Mouse (Mus musculus) adrenal gland, adult 8-10 months (tissue): Measurements from ENCODE around the gene Mettl26. TPM values are rescaled to one million over a fixed set of nuclear protein-coding genes. Genes with fewer than 3 reads are reported as not detected.

Experiments
- DNase-seq: peaks from one replicate; pipeline ENCODE4 v3.0.0; 2022
- total RNA-seq, 4 experiments: library from RNA; stranded (reverse); gene quantifications; 2 replicates each; pipeline ENCODE4 v1.2.4; 2022

Gene Mettl26
- total RNA-seq, 4 experiments from 2014 or later = 113 to 215 (median 150) TPM

DNA sequence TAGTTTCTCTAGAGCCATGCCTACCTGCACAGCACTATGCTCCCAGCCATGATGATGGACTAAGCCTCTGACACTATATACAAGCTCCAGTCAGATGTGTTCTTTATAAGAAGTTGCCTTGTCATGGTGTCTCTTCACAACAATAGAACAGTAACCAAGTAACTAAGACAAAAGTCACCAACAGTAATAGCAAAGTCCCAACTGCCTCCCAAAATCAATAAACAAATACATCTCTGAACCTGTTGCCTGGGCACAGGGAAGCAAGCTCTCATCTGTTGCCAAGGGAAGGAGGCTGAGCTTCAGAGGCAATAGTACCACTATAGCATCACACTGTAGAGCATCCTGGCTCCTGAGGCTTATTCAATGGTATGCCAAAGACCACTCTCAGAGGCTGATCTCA, 11.9 kb downstream of the Mettl26 start:
- DNase-seq = no peak

GRCm38 (mm10) chr17:25887467-25887866, 12.6 kb downstream of the Mettl26 start:
- DNase-seq = no peak

DNA sequence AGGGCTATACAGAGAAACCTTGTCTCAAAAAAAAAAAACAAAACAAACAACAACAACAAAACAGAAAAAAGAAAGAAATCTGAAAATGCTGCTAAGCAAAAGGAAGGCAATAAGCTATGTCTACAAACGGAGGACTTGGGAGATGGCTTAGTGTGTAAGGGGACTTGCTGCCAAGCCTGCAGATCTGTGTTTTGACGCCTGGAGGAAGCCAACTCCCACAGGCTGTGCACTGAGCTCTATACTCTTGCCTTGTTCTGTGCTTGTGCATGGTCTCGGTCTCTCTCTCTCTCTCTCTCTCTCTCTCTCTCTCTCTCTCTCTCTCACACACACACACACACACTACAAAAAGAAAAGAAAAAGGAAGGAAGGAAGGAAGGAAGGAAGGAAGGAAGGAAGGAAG, 14.0 kb downstream of the Mettl26 start:
- no peak for DNase-seq

GRCm38 (mm10) chr17:25893975-25894617, 19.2 kb downstream of the Mettl26 start:
- no peak for DNase-seq

- no peak for DNase-seq
Measured at GRCm38 (mm10) chr17:25895415-25895814, 20.5 kb downstream of the Mettl26 start.

- no peak for DNase-seq
Measured at GRCm38 (mm10) chr17:25895891-25896290, 21.0 kb downstream of the Mettl26 start.

- DNase-seq = no peak
Measured at GRCm38 (mm10) chr17:25900193-25900592, 25.3 kb downstream of the Mettl26 start.

DNA sequence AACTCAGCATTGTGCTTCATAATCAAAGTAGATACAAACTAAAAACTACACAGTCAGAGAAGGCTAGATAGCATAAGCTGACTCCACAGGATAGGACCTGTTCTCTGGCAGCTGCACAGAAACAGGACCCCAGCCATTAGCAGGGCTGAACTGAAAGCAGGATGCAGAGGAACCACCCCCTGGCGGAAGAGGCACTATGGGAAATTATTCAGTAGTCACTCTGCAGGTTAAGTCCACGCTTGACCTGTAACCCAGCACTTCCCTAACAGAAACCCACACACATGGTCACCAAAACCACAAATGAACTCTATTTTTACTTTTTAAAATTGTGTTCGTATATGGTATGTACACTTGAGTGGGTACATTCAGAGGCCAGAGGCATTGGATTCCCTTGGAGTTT, 28.2 kb downstream of the Mettl26 start:
- no peak for DNase-seq

DNA sequence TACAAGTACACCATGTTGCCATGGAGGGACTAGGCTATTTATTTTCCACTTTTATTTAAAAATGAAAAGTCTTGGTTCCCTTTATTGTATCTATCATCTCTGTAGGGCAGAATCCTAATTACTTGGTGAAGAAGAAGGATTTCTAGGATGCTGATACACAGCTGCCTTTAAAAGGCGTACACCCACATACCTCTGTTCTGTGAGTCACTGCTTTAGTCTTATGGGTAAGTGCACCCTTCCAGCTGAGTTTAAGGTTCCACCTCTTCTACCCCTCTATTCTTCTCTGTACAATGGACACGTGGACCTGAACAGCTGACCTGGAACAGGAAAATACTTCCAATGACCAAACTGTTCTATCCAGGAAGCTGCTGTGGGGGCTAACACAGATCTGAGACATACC, 32.8 kb downstream of the Mettl26 start:
- DNase-seq = no peak

GRCm38 (mm10) chr17:25911816-25912215, 36.9 kb downstream of the Mettl26 start:
- DNase-seq = peak; percentile 79

DNA sequence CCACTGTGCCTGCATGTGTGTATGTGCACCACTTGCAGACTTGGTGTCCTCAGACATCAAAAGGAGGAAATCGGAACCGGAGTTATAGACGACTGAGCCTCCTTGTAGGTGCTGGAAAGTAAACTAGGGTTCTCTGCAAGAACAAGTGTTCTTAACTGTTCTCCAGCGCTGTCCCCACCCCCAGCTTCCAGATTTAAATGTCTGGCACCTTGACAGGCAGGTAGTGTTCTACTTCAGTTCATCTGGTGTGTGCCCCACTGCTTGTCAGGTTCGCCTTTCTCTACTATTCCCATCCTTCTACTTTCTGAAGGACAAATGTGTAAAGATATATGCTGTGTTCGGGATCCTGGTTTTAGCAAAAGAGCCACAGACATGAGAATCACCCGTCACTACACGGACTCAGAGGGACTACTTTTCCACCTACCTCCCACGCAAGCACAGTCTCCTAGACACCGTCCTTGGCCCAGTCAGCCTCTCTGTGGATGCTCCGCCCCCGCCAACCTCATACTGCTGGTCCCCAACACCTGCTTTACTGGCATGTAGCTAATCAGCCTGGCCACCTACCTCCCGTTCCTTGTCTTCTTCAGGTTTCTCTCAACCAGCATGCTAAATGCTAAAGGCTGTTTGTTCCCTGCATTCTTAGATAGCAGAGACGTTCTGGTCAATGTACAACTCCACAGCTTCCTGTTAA, 38.5 kb downstream of the Mettl26 start:
- peak; percentile 58 for DNase-seq

DNA sequence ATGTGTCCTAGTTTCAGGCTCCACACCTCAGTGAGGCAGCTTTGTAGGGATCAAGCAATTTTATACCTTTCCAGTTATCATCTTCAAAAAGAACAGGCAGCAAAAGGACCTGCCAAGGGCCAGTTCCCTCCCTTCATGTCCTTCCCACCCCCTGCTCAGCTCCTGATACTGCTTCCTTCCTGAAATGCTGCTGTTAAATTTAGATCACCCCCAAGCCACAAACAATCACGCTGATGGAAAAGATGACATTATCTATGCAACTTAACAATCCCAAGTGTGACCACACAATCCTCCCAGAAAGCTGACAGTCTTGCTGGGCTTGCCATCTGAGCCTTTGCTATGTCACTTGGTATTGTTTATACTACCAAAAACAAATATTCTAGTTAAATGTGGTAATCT, 39.0 kb downstream of the Mettl26 start:
- no peak for DNase-seq

GRCm38 (mm10) chr17:25914295-25914694, 39.4 kb downstream of the Mettl26 start:
- peak; percentile 29 for DNase-seq

GRCm38 (mm10) chr17:25916931-25917647, 42.2 kb downstream of the Mettl26 start:
- DNase-seq = peak; percentile 86

- DNase-seq = no peak
Measured at GRCm38 (mm10) chr17:25918037-25918750, 43.3 kb downstream of the Mettl26 start.

DNA sequence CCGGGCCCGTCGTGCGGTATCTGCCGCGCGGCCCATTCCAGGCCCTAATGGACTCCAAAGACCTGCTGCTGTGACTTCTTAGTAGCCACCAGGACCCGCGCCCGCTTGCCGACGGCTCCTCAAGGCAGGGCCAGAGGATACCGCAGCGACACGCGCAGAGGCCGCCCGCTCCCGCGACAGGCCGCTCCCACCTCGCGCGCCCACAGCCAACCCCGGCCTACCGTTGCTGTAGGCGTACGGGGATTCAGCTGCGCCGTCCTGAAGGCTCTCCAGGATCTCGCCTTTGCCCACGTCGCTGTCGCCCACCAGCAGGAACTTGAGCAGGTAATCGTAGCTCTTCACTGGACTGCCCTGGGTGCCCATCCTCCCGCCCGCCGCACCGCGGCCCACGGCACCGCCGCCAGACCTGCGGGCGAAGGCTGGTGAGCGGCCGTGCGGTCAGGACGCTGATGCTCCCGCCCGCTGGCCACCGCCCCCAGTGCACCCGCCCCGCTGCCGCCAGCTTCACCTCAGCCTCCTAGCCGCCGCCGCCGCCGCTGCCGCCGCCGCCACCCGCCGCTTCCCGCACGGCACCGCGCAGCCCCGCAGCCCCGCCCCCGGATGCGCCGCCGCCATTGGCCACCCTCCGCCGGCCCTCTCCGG, 44.4 kb downstream of the Mettl26 start, which contains the start of gene Rab40c:
Gene Rab40c, minus strand, starts transcription at position 584 of the 642 bp plus-strand sequence.
- no peak for DNase-seq

DNA sequence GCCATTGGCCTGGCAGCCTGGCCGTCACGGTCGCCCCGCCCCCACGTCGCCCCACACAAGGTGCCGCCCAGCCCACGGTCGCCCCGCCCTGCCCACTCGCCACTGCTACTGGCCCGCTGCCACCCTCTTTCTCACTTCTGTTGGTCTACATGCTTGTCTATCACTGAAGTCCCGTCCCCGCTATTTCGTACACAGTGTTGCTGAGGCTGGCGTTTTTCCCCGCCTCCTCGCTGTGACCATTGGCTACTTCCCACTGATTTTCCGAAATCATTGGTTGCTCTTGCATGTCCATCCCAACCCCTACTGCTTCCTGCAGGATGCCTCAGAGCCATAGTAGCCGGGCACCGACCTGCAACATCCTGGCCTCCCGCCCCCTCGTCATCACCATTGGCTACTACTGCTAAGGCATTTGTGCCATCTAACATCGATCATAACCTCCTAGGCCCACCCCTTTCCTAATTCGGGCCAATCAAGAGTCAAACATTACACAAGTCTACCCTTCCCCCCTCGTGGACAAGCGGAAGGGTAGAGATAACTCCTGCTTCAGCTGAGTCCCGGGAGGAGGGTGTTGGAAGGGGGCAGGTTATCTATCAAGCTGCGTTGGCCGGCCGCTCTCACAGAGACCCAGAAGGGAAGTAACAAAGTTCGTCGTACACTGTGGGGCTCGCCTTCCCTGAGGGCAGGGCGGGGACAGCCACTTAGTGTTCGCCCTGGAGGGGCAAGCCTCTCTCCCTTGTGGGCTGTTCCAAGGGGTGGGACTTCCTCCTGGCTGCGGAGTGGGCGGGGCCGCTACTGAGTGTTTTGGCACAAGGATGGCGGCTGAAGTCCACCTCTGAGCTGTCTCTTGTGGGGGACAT, 45.1 kb downstream of the Mettl26 start:
- peak; percentile 100 for DNase-seq

DNA sequence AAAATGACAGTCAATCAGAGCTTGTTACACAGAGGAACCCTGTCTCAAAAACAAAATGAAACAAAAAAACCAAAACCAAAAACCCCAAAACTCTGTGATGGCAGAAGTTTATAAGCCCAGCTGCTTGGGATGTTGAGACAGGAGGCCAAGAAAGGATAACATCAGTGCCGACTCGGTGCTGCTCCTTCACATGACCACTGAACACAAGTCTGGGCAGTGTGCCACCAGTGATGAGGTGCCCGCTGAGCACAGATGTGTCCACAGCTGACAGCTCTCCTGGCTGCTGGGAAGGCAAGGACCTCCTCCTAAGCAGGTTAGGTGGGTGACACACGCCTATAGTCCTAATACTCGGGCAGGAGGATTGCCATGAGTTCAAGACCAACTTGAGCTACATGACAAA, 47.2 kb downstream of the Mettl26 start:
- DNase-seq = no peak

- no peak for DNase-seq
Measured at GRCm38 (mm10) chr17:25925348-25925747, 50.5 kb downstream of the Mettl26 start.
